Mouse (Mus musculus) ovary, postnatal 14 days (tissue): ENCODE measurements around the gene Ints3.
"Not testable (repeated sequence)": the region's sequence is repeated elsewhere in the genome, so short reads cannot be mapped to it uniquely, and the experiment has no call there.

Experiments used
- DNase-seq: peaks from one replicate; pipeline ENCODE4 v3.0.0; 2022; ENCODE audit warnings: low spot score

The Ints3 gene

DNA sequence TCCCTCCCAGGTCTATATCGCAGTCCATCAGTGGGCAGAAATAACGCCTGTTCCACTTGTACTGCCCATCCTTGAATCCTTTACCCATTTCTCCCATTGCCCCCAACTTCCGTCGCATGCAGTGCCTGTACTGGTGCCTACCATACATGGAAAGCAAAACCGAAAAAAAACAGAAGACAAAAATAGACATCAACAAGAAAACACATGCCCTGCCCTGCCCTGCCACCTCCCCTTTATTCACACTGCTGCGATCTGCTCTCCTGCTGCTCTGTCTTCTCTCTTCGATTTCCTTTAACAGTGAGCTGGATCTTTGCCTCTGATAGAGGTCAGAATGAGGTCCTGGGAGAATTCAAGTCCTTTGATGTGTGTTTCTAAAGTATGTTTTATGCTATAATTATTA, 75.5 kb downstream of the Ints3 start:
- no peak for DNase-seq

- DNase-seq: no peak
Measured at GRCm38 (mm10) chr3:90347847-90348246, 85.6 kb downstream of the Ints3 start.

GRCm38 (mm10) chr3:90342853-90343252, 90.6 kb downstream of the Ints3 start:
- not testable (repeated sequence) for DNase-seq
